Mouse (Mus musculus): ENCODE measurements at regions not wholly inside any gene's neighbourhood (a gene's known extent, or its start where the extent isn't known, plus 50 kb on each side); places are given as distances from the start of the nearest gene placed in this dataset.
"Not testable (repeated sequence)": the region's sequence is repeated elsewhere in the genome, so short reads cannot be mapped to it uniquely, and the experiment has no call there.

DNA sequence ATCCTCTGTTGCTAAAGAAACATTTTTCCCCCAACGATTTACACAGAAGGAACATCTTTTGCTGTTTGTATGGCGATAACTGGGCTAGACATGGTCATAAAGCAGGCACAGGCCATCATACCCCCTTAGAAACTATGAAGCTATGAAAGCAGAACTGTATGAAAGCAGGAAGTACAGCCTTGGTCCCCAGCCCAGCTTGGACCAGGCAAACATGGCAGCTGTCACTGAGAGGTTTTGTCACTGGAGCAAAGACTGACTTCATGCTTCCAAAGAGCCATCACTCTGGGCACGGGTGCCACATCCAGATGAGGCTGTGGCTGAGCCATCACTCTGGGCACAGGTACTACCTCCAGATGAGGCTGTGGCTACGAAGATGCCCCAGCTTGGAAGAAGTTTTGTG lies 276.8 kb upstream of the Kdm8 start:
- no peak for DNase-seq (ENCODE audit: low spot score)

DNA sequence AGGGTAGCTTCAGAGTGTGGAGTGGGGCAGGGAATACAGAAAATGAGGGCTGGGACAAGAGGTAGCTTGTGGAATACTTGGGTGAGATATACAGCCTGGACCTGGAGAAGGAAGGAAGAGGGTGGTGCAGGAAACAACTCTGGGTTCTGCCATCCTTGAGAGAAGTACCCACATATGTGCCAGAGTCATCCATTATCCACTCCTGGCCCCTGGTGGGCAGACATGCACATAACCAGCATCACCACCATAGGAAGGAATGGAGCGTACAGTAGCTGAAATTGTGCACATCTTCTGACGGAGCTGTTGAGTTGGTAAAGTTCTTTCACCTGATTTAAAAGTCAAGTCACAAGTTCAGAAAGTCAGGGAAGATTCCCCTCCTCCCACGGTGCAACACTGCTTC lies 262.9 kb upstream of the Kdm8 start:
- DNase-seq (ENCODE audit: low spot score) = no peak

DNA sequence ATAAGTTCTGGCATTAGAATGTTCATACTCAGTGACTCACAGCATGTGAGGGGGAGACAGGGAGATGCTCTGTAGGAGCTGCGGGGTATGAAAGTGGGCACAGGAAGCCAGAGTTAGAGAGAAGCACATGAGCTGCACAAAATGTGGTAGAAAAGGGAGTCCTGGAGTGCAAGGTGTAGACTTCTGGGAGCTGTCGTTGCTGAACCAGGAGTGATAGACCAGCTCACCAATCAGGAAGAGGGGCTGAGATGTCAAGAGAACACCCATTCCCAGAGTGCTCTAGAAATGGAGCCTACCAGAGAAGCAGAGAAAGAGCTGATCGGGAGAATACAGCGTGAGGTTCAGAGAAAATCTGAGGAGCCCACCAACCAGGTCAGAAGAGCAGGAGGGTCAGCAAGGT lies 262.2 kb upstream of the Kdm8 start:
- no peak for DNase-seq (ENCODE audit: low spot score)

DNA sequence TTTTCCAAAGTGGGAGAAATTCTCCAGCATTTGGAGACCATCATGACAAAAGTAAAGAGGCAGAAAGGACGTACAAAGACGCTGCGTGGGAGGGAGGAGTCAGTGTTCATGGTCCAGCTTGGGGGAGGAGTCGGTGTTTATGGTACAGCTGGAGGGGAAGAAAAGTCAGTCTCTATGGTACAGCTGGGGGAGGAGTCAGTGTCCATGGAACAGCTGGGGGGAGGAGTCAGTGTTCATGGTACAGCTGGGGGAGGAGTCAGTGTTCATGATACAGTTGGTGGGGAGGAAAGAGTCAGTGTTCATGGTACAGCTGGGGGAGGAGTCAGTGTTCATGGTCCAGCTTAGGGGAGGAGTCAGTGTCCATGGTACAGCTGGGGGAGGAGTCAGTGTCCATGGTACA lies 261.5 kb upstream of the Kdm8 start:
- DNase-seq (ENCODE audit: low spot score) = not testable (repeated sequence)

DNA sequence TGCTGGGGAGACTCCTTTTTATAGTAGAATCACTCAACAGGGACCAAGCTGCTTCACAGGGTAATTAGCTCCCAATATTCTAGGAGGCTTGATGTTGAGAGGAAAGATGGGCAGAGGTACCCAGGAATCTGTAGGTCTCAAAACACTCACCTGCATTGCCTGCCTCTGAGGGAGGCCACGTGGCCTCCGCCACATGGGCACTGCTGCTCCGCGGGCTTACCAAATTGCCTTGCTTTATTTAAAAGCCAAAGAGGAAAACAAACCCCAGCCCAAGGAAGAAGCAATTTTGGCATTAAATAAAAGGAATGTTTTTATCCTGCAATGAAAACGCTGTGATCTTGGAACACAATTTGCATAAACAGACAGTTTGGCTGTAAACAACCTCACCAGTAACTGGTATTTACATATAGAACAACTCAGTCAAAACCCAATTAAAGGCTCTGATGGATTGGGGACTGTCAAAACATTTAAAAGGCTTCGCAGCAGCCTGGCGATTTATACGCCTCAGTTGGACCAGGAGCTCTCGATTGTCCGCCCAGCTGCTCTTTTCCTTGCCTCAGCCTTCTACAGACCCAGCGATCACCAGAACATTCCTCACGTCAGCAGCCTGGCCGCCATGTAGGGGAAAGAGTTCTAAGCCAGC lies 259.3 kb upstream of the Kdm8 start:
- no peak for DNase-seq (ENCODE audit: low spot score)

DNA sequence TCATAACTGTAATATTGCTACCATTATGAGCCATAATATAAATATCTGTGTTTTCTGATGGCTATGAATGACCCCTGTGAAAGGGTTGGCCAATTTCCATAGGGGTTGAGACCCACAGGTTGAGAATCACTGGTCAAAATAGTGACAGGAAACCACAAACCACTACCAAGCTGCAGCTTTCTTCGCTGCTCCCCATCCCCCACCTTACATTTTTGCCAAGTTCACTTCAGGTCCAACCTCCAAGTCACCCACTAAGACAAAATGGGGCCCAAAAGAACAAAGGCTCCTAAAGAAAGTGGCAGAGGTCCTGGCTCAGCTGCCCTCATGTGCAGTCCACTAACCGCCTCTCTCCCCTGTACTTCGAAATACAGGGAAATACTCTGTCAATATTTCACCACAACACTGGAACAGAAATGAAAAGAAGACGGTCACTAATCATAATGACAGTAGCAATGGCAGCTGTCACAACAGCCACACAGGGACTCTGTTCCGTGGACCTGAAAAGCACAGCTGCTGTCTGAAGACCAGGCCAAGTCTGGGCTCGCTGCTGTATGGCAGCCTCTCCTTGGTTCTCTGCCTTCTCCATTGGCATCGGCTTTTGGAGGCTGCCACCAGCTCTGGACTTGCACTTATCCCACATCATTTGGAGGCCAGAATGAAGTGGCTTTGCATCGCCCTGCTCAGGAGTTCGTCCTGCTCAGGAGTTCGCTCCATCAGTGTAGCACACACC lies 257.3 kb upstream of the Kdm8 start:
- no peak for DNase-seq (ENCODE audit: low spot score)

DNA sequence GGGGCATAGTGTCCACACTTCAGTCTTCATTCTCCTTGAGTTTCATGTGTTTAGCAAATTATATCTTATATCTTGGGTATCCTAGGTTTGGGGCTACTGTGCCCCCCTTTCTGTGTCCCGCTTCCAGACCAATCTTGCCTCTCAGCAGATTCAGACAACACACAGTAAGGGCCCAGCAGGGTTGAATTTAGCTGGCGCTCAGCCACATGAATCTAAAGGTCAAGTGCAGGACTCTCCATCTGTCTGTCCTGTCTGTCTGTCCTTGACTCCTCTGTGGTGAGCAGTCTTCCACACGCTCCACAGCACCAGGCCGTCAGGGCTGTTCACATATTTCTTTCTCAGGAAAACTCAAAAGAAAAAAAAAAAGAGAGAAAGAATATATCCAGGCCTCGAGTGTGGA lies 255.5 kb upstream of the Kdm8 start:
- no peak for DNase-seq (ENCODE audit: low spot score)

DNA sequence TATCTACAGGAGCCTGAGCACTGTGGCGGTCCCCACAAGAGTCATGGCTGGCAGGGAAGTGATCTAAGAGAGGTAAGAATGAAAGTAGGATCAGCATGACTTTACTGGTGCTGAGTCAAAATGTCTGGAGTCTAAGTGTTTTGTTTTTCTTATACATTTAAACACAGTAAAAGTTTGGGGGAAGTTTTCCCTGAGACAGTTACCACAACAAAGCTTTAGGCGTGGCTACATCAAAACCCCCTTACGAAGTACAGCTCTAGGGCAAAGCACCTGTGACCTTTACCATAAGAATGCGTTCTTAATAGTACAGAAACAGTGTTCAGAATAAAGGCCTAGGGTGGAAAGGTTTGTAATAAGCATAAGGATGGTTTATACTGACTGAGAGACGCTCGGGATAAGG lies 254.4 kb upstream of the Kdm8 start:
- DNase-seq (ENCODE audit: low spot score) = no peak

DNA sequence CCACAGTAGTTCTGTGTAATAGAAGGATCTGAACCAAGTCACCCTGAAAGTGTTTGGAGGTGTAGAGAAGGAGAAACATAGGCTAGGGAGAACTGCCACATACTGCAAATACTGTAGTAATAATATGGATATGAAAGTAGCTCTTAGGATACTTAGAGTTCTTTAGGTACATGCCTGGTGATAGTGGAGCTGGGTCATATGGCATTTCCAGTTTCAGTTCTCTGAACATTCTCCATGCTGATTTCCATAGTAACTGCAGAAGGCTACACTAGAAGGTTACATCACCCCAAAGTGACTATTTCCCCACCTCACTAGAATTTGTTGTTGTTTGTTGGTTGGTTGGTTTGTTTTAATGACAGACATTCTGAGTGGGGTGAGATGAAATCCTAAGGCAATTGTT lies 253.2 kb upstream of the Kdm8 start:
- DNase-seq (ENCODE audit: low spot score) = no peak

DNA sequence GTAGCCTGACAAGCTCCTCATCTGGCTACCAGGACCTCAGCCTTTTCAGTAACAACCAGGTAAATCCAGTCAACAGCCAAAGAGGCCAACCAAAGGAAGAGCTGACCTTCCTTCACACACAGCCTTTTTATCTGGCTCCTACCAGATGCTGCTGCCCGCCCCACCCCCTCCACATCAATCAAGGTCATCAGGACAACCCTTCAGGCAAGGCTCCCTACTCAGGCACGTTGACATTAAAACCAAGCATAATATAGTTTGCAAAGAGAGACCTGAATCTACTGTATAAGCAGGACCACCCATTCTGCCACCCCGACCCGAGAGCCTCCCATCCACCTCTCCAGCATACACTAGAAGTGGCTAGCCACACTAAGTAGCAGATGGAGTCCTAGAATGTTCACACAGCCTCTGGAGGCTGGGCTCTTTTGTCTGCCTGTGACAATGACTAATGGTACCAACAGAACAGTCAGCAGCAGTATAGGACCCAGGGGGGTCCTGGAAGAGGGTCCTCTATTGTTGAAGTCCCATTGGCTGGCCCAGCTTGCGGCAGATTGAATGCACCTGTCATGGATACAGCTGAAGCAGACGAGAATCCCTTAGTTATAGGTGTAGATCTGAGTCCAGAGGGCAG lies 233.0 kb upstream of the Kdm8 start:
- DNase-seq (ENCODE audit: low spot score) = no peak

DNA sequence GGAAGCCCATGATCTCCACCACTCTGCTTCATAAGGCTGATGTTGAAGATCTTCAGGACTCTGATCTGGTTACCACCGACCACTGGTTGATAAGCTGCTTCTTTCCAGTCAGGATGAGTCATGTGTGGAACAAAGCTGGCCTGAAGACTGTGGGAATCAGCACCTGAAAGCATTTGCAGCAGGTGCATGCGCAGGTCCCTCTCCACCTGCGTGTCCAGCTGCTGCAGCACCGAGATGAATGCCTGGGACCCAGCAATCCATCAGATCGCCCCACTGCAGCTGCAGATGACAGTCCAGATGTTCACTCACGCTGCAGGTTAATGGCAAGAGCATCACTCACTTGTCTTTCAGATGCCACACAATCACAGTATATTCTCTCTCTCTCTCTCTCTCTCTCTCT lies 230.4 kb upstream of the Kdm8 start:
- no peak for DNase-seq (ENCODE audit: low spot score)

DNA sequence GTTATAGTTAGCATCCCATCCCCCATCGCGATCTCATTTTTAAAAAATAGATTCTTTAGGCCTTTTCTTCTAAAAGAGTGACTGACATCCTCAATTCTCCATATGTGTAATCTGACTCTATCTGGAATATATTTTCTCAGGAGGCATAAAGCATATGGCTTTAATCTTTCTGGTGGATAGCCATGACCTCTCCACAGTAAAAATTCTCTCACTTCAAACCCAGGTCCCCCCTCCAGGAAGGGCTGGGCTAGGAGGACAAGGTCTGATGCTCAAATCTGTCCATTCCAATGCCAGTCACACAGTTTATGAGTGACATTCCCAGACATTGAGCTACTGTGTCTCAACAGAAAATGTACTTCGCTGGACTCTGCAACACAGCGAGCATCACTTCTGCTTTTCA lies 226.8 kb upstream of the Kdm8 start:
- DNase-seq (ENCODE audit: low spot score) = no peak

DNA sequence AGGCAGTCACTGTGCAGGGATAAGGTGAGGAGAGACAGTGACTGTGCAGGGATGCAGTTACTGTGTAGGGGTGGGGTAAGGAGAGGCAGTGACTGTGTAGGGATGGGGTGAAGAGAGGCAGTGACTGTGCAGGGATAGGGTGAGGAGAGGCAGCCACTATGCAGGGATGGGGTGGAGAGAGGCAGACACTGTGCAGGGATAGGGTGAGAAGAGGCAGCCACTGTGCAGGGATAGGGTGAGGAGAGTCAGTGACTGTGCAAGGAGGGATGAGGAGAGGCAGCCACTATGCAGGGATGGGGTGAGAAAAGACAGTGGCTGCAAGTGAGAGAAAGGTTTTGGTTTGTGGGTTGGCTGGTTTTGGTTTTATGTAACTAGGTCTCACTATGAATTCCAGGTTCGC lies 221.8 kb upstream of the Kdm8 start:
- no peak for DNase-seq (ENCODE audit: low spot score)

DNA sequence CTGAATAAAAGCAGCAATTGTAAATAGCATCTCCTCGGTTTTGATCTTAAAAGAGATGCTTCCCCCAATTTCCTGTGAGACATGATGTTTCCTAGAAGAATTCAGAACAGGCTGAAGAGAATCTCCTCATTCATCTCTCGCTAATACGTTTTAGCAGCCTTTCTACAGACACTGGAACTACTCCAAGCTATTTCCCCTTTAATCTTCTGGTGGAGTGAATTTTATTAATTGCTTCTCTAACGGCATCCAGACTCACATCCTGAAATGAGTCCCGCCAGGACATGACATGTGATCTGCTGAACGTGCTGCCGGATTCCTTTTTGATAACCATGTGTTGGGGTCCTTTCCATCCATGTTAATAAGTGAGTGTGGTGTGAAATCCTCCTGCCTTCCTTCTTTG lies 209.6 kb upstream of the Kdm8 start:
- DNase-seq (ENCODE audit: low spot score) = no peak

DNA sequence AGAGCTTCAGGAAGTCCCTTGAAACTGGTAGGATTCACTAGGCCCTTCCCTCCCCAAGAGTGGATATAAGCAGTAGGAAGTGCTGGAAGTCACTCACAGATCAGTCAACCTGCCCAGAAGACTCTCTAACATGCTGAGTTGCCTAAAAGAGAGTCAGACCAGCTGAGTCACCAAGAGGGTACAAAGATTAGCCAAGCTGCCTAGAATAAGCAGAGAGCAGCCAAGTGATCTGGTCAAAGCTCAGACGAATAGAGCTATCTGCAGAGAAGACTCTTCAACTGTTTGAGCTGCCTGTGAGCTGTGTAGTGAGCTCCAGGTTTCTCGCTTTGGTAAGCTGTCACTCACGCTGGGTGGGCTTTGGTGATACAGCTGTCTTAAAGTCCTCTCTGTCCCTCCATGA lies 207.4 kb upstream of the Kdm8 start:
- no peak for DNase-seq (ENCODE audit: low spot score)

DNA sequence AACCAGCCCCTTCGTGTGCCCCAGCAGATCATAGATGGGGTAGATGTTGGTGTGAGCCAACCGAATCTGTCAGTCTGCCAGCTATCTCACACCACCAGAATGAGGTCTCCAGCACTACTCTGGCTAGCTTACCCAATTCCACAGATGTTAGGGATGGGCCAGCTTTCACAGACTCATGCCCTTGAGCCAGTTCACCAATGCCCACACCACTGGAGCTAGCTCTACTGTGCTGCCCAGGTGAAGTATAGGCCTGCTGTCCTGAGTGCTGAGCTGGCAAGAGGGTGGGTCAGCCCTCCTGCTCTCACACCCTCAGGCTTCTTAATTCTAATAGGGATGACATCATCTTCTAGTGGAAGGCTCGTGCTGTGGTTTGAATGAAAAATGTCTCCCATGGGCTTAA lies 201.5 kb upstream of the Kdm8 start:
- no peak for DNase-seq (ENCODE audit: low spot score)

DNA sequence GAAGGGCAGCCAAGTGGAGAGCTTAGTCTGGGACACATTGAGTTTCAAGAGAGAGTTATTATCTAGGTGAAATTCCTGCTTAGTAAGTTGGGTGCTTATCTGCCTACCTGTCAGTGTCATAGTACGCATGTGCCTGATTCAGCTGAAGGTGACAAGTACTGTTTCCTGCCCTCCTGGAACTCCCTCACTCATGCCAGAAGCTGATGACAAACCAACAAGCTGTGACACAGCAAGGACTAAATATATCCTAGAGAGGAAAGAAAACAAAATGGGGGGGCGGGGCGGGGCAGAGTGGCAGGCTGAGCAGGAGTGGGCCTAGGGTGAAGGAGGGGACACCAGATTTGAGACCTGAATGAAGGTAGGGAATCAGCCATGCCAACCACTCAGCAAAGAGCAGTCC lies 196.1 kb upstream of the Kdm8 start:
- DNase-seq (ENCODE audit: low spot score) = no peak

DNA sequence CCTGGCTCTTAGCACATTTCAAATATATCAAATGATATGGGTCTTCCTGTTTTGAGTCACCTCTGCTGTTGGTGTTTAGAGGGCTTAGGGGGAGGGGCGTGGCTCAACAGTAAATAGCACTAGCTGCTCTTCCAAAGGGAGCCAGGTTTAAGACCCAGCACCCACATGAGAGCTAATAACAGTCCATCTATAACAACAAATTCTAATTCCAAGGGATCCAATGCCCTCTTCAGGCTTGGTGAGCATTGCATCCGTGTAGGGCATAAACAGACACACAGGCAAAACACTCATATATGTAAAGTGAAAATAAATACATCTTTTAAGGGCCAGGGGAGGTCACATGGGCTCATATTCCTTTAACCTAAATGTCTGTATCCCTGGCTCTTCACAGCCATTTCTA lies 194.1 kb upstream of the Kdm8 start:
- no peak for DNase-seq (ENCODE audit: low spot score)

DNA sequence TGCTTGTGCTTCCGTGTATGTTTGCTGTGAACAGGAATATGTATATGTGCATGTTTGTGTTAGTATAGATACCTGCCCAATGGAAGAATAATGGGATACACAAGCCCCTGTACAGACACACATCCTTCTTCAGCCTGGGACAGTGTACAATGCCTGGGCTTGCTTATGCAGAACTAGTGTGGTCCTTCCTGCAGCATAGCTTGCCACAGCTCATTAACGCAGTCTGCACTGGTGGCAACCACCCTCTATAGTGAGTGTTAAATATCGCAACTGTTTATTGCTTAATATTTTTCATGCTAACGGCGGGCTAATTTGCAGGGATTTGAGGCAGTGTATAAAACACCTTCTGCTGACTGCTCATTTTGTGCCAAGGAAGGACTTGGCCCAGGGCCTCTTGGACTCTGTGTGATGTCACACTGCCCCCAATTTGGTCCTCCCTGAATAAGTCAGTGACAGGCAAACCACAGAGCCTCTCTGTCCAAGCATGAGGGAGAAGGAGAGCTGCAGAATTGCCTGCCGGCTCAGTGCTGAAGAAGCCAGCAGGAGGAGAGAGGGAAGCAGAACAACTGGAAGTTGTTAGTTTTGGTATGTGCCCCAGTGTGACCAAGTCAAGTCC lies 193.4 kb upstream of the Kdm8 start:
- DNase-seq (ENCODE audit: low spot score) = no peak

DNA sequence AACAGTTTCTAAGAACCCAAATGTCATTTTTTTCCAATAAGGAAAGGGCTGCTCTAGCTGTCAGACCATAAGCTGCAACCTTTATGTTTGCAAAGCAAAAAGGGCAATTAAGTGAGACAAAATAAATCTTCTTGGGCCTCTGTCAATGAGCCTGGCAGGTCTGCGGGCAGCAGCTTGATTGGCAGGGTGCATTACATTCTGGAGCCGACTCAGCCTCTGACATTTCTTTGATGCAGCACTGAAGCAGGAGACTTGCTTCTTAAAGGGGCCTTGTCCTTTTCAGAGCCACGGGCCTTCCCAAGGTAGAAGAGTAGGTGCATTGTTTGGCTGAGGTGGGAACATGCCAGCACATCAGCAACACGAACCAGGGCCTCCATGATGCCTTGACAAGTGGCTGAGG lies 190.2 kb upstream of the Kdm8 start:
- DNase-seq (ENCODE audit: low spot score) = no peak

DNA sequence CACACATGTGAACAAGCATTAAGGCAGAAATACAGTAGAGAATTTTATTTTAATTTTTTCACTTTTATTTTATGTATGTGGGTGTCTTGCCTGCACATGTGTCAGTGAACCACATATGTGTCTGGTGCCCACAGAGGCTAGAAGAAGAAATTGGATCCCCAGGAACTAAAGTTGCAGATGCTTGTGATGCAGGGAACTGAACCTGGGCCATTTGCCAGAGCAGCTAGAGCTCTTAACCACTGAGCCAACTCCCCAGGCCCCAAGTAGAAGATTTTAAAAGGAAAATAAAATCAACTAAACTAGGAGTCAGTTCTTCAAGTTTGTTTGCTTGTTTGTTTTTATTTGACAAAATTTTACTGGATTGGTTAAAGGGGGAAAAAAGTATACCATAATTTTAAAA lies 185.5 kb upstream of the Kdm8 start:
- no peak for DNase-seq (ENCODE audit: low spot score)

DNA sequence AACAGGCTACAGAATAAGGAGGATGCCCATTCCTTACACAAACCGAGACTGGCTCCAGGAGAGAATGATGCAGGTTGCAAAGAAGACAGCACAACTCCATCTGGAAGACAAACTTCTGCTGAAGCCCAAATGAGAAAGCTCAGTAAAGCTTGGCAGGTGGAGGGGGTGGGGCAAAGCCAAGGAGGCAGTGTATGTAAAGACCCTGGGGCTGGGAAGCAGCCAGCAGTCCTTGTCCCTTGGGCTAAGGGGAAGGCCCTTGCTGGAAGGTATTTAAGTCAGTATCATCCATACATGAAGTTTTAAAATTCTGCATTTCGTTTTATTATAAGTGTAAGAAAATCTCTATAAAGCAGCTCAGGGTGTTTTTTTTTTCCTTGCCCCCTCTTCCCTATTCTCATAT lies 182.3 kb upstream of the Kdm8 start:
- DNase-seq (ENCODE audit: low spot score) = no peak

DNA sequence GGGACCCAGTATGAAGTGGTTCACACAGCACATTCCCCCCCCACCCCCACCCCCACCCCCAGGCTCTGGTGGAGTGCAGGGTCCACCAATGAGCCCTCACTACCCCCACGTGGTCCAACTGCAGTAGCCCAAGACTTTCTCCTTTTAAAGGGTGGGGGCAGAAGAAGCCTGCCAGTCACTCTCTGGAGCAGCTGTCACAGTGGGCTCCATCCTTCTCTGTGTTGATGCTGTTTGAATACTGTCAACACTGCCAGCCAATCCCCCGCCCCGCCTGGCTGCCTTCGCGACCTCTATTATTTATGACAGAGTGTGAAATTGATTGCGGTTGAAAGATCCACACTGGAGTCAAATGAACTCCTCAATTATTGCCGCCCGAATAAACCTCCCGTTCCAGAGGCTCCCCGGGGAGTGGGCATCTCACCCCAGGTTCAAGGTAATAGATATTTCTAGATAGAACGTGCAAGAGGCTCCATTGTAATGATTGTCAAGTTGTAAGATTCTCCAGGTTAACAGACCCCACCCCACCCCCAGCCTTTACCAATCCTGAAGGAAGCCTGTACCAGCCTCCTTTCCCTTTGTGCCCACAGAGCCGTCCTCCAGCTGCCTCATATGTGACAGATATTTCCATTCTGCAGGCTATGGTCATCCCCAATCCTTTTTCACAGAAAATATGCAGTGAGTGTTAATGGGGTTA lies 181.7 kb upstream of the Kdm8 start:
- DNase-seq (ENCODE audit: low spot score) = no peak
